Mouse (Mus musculus): ENCODE results near the gene Pax4. TPM values are rescaled to one million over a fixed set of nuclear protein-coding genes. Genes with fewer than 3 reads are reported as not detected.
A peak's percentile ranks its signal among the peaks of the same experiment; 100 is the strongest.

Pax4 gene
- polyA plus RNA-seq, 1 experiment from 2014 or later, result not detected

DNA sequence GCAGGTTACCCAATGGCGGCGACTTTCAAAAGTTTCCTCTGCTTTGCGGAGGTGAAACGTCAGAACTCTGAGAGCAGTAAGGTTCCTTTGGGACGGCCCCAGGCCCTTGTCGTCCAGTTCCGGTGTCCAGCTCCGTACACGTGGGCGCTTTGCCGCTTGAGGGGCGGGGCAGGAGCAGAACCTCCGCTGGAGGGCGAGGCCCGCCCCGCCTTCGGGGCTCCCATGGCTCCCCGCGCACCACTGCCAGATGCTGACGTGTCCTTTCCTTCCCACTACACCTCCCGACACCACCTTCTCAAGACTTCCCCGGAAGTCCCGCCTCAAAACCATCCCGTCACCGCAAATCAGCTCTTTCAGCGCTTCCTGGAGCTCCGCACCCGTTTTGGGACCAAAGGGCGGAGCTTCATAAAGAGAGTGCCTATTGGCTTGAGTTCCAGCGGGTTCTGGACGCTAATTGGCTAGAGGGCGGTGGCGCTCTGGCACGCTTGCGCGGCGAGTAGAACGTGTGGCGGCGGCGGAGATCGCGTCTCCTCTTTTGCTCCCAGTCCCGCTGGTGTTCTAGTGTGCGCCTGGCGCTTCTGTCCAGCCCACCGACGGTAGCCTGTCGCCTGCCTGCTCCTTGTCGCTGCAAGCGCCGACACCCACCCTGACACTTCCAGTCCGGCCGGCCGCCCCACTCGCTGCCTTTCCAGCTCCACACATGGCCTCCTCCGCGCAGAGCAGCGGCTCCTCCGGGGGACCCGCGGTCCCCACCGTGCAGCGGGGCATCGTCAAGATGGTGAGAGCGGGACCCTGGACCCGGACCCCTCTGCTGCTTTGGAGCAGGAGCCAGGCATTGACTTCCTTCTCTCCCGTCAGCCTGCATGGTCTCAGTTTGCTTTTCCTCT, 31.0 kb upstream of the Pax4 start:
- H3K36me3 ChIP-seq, result no peaks in the 10 kb centered on the region
- H3K4me3 ChIP-seq (replicated peaks), result peak overlapping the region; percentile 93
- peak overlapping the region; percentile 85 for H3K27ac ChIP-seq (replicated peaks)
- no peaks in the 10 kb centered on the region for H3K9me3 ChIP-seq (replicated peaks)
- WGBS, result under 1% methylated on average over 68 of the region's 68 CpGs
- peak overlapping the region; percentile 70 for H3K4me2 ChIP-seq (replicated peaks)
- H3K4me1 ChIP-seq, result peaks cover 40% of the 10 kb centered on the region
- H3K27me3 ChIP-seq, result no peaks in the 10 kb centered on the region
- ATAC-seq (ENCODE audit: insufficient number of reproducible peaks, low FRiP score, low TSS enrichment, low read depth), result peak; percentile 99
- H3K9ac ChIP-seq, result peak overlapping the region; percentile 77

DNA sequence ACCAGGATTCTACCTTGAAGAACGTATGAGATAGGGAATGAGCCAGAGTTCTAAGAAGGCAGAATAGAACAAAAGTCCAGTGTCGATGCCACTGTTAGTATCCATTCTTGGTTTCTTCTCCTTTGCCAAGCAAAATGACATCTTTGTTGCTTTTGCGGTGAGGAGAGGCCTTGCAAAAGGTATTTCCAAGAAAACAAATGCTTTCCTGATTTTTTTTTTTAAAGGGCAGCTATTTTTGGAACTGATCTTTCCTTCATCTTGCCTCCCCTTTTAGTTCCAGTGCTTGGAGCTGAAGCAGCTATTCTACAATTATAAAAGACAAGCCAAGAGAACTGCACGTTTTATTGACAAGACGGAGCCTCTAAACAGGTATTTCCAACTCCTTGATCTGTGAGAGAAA, 25.7 kb upstream of the Pax4 start, which contains the start of gene Snd1:
Snd1 (plus strand) TSS at position 301 of the 400 bp plus-strand sequence.
- Histone ChIP-seq H3K4me3 (replicated peaks) (no peak within 1 kb of the TSS), H3K27me3 (no peaks in the 10 kb centered on the region), H3K36me3 (no peaks in the 10 kb centered on the region), H3K4me1 (peaks cover 4% of the 10 kb centered on the region; the same call in 1 of the 2 replicates), H3K4me2 (replicated peaks) (no peak within 1 kb of the TSS), H3K9ac (no peak within 1 kb of the TSS), H3K27ac (replicated peaks) (no peak within 1 kb of the TSS), H3K9me3 (replicated peaks) (no peaks in the 10 kb centered on the region)
- ATAC-seq (ENCODE audit: insufficient number of reproducible peaks, low FRiP score, low TSS enrichment, low read depth), result no peak
- 83% methylated on average over 5 of the region's 5 CpGs for WGBS

DNA sequence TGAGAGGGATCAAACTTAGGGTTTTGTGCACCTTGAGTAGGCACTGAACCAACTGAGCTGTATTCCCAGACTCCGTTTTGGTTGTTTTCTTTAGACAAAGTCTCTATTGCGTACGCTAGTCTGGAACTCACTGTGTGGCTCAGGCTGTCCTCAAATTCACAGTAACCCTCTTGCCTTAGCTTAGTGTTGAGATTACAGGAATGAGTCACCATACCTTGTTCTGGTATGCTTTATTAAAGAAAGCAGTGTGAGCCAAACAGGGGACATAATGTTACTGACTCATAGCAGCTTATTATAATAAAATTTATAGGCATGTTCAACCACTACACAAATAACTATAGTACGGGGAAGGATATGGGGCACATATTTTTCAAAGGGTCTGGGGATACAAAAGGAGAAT, 25.1 kb upstream of the Pax4 start:
- H3K27ac ChIP-seq (replicated peaks), result no peak overlapping the region
- no peak overlapping the region for H3K4me3 ChIP-seq (replicated peaks)
- no peaks in the 10 kb centered on the region for H3K27me3 ChIP-seq
- H3K9ac ChIP-seq, result no peak overlapping the region
- no peaks in the 10 kb centered on the region for H3K9me3 ChIP-seq (replicated peaks)
- H3K4me1 ChIP-seq, result peaks cover 2% of the 10 kb centered on the region; the same call in 1 of the 2 replicates
- no peak overlapping the region for H3K4me2 ChIP-seq (replicated peaks)
- 82% methylated on average over 4 of the region's 4 CpGs for WGBS
- H3K36me3 ChIP-seq, result no peaks in the 10 kb centered on the region
- ATAC-seq (ENCODE audit: insufficient number of reproducible peaks, low FRiP score, low TSS enrichment, low read depth), result no peak

DNA sequence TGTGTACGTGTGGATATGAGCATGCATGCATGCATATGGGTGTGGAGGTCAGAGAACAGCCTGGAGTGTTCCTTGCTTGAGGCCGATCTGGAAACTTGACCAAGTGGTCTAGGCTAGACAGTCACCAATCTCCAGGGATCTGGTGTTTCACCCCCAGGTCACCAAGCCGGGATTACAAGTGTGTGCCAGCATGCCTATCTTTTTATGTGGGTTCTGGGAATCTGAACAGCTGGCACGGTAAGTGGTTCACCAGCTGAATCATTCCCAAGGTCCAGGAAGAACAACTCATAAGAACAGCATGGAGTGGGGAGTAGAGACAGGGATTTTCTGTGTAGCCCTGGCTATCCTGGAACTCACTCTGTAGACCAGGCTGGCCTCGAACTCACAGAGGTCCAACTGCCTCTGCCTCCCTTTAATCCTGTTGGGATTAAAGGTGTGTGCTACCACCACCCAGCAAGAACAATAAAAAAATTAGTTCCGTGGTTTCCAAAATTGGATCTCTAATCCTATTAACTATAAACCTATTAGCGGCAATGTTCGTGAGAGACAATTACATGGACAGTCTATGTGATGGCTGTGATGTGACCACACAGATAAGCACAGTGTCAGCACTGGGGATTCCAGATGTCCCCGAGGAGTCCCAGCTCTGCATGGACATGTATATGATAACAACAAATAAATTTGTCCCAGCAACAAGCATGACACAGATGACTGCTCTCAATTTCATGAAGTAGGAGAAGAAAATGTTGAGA, 22.3 kb upstream of the Pax4 start:
- WGBS, result 78% methylated on average over 9 of the region's 9 CpGs
- Histone ChIP-seq H3K4me3 (replicated peaks) (no peak overlapping the region), H3K36me3 (no peaks in the 10 kb centered on the region), H3K4me2 (replicated peaks) (no peak overlapping the region), H3K27ac (replicated peaks) (no peak overlapping the region), H3K9ac (no peak overlapping the region), H3K9me3 (replicated peaks) (no peaks in the 10 kb centered on the region), H3K27me3 (no peaks in the 10 kb centered on the region), H3K4me1 (no peaks in the 10 kb centered on the region)
- ATAC-seq (ENCODE audit: insufficient number of reproducible peaks, low FRiP score, low TSS enrichment, low read depth), result no peak

DNA sequence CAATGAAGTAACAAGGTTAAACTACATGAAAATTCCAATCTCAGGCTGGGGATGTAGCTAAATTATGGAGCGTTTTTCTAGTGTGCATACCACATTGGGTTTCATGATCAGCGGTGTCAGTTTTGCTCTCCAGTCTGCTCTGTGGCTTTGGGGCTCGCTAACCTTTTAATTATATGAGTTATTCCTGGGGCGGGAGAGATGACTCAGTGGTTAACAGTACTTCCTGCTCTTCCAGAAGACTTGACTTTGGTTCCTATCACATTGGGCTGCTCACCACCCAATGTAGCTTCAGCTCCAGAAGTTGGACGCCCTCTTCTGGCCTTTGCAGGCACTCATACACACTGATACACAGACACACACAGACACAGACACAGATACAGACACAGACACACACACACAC, 21.5 kb upstream of the Pax4 start:
- Histone ChIP-seq H3K4me2 (replicated peaks) (no peak overlapping the region), H3K27ac (replicated peaks) (no peak overlapping the region), H3K4me1 (no peaks in the 10 kb centered on the region), H3K27me3 (no peaks in the 10 kb centered on the region), H3K9me3 (replicated peaks) (no peaks in the 10 kb centered on the region), H3K9ac (no peak overlapping the region), H3K36me3 (no peaks in the 10 kb centered on the region), H3K4me3 (replicated peaks) (no peak overlapping the region)
- no peak for ATAC-seq (ENCODE audit: insufficient number of reproducible peaks, low FRiP score, low TSS enrichment, low read depth)
- WGBS, result 76% methylated on average over 5 of the region's 5 CpGs

DNA sequence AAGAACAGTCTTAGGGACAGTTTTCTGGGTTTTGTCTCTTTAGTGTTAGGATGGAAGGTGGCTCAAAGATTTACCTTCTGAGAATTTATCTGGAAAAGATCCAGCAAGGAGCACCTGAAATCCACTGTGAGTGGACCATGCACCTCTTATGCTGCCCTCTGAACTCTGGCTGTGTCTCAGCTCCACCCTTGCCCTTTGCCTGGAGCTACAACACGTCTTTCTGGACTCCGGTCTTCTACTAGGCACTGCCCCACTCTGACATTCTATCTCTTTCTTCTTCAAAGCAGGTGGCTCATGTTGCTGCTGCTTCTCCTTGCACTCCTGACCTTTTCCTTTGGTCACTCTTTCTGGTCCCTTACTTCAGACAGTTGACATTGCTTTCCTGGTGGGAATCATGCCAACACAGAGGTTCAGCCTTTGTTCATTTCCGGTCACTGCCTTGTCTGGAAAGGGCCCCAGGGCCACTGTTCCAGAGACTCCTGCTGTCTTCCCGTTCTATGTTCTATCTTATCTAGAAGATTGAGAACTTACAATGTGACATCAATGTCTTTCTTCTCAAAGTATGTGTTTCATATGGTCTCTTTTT, 21.0 kb upstream of the Pax4 start:
- H3K4me1 ChIP-seq, result no peaks in the 10 kb centered on the region
- H3K27ac ChIP-seq (replicated peaks), result no peak overlapping the region
- no peaks in the 10 kb centered on the region for H3K27me3 ChIP-seq
- H3K9me3 ChIP-seq (replicated peaks), result no peaks in the 10 kb centered on the region
- H3K4me3 ChIP-seq (replicated peaks), result no peak overlapping the region
- no peak for ATAC-seq (ENCODE audit: insufficient number of reproducible peaks, low FRiP score, low TSS enrichment, low read depth)
- 56% methylated on average over 4 of the region's 4 CpGs for WGBS
- no peak overlapping the region for H3K9ac ChIP-seq
- no peak overlapping the region for H3K4me2 ChIP-seq (replicated peaks)
- no peaks in the 10 kb centered on the region for H3K36me3 ChIP-seq

DNA sequence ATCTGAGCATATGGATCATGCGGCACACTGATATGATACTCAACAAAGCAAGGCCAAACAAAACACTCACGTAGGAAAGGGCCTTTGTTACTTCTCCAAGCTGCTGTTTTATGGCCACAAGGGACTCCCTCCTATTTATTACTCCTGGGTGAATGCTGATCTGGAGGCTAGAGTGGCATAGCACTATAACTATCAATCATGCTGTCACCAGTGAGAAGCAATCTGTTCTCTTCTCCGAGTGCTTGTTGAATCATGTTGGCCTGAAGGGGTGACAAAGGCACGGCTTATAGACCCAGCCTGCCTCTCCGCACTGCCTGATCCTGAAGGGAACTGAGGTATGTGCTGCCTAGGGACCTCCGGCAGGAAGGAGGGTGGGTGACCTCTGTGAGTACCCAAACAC, 15.5 kb upstream of the Pax4 start:
- H3K9ac ChIP-seq, result no peak overlapping the region
- no peak overlapping the region for H3K4me2 ChIP-seq (replicated peaks)

DNA sequence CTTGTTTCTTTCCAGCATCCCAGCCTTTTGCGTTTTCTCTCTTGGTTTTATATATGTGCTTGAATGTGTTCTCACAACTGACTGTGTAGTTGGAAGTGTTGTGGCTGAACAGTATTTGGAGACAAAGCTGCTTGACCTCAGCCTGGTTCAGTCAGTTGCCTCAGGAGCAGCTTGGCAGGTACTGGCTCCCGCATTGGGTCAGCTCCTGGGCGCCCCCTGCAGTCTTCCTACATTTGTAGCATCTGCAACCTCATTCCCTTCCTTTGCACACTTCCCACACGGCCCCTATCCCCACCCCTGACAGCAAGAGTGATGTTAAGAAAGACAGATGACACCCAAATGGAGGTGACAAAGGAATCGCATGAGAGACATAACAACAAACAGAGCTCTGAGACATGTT, 11.4 kb upstream of the Pax4 start:
- 9% methylated on average over 5 of the region's 5 CpGs for WGBS
- no peak for ATAC-seq (ENCODE audit: insufficient number of reproducible peaks, low FRiP score, low TSS enrichment, low read depth)
- H3K27me3 ChIP-seq, result no peaks in the 10 kb centered on the region

More for the DNA sequence above, 15.5 kb upstream of the Pax4 start:
- ATAC-seq (ENCODE audit: insufficient number of reproducible peaks, low FRiP score, low TSS enrichment, low read depth), result no peak
- no peaks in the 10 kb centered on the region for H3K4me1 ChIP-seq
- H3K9me3 ChIP-seq (replicated peaks), result no peaks in the 10 kb centered on the region
- no peak overlapping the region for H3K4me3 ChIP-seq (replicated peaks)
- no peaks in the 10 kb centered on the region for H3K27me3 ChIP-seq
- no peaks in the 10 kb centered on the region for H3K36me3 ChIP-seq
- WGBS, result 52% methylated on average over 6 of the region's 6 CpGs
- no peak overlapping the region for H3K27ac ChIP-seq (replicated peaks)

DNA sequence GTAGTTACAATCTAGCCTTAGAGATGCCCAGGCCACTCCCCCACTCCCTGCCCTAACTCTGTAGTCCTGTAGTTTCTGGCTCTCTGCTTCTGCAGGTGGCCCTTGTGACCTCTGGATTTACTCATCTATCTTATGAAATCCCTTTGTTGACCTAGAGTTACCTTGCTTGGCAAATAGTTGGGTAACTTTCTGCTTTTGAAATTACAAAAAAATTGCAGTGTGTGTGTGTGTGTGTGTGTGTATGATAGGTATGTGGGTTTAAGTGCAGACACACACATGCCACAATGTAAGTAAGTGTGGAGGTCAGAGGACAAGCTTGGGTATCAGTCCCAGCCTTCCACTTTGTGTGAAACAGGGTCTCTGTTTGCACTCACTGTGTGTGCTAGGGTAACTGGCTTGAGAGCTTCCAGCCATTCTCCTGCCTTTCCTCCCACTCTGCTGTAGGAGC, 10.1 kb upstream of the Pax4 start:
- H3K9me3 ChIP-seq (replicated peaks), result no peaks in the 10 kb centered on the region
- no peaks in the 10 kb centered on the region for H3K36me3 ChIP-seq
- H3K27ac ChIP-seq (replicated peaks), result no peak overlapping the region
- no peak for ATAC-seq (ENCODE audit: insufficient number of reproducible peaks, low FRiP score, low TSS enrichment, low read depth)
- H3K4me3 ChIP-seq (replicated peaks), result no peak overlapping the region
- no peak overlapping the region for H3K9ac ChIP-seq
- H3K27me3 ChIP-seq, result no peaks in the 10 kb centered on the region
- H3K4me1 ChIP-seq, result no peaks in the 10 kb centered on the region
- no peak overlapping the region for H3K4me2 ChIP-seq (replicated peaks)

More for the DNA sequence above, 11.4 kb upstream of the Pax4 start:
- H3K9me3 ChIP-seq (replicated peaks), result no peaks in the 10 kb centered on the region
- H3K9ac ChIP-seq, result no peak overlapping the region
- H3K27ac ChIP-seq (replicated peaks), result no peak overlapping the region
- no peak overlapping the region for H3K4me2 ChIP-seq (replicated peaks)
- no peak overlapping the region for H3K4me3 ChIP-seq (replicated peaks)
- no peaks in the 10 kb centered on the region for H3K36me3 ChIP-seq
- H3K4me1 ChIP-seq, result no peaks in the 10 kb centered on the region

DNA sequence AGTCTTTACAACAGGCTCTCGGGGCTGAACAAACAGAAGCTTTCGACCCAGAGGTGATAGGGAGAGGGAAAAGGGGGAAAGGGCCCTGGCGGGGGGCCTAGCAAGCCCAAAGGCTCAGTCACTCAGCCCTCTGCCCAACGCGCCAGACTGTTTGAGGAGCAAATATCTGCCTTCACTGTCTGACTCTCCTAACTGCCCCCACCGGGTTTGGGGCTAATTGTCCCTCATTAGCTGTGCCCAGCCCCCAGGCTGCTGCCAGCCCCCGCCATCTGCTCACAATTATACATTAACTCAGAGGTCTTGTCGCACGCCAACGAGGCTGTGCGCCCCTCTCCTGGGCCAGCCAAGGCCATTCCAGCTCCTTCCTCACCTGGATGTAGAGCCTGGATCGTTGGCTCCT, 1.8 kb upstream of the Pax4 start:
- H3K4me3 ChIP-seq (replicated peaks), result no peak overlapping the region
- no peak overlapping the region for H3K9ac ChIP-seq
- WGBS, result under 1% methylated on average over 12 of the region's 12 CpGs
- no peaks in the 10 kb centered on the region for H3K36me3 ChIP-seq
- peaks cover 35% of the 10 kb centered on the region for H3K27me3 ChIP-seq
- H3K4me1 ChIP-seq, result 0 out of 2 replicates have a peak, but pooled peaks cover 3% of the 10 kb centered on the region
- H3K9me3 ChIP-seq (replicated peaks), result no peaks in the 10 kb centered on the region
- no peak overlapping the region for H3K27ac ChIP-seq (replicated peaks)
- no peak for ATAC-seq (ENCODE audit: insufficient number of reproducible peaks, low FRiP score, low TSS enrichment, low read depth)
- no peak overlapping the region for H3K4me2 ChIP-seq (replicated peaks)

DNA sequence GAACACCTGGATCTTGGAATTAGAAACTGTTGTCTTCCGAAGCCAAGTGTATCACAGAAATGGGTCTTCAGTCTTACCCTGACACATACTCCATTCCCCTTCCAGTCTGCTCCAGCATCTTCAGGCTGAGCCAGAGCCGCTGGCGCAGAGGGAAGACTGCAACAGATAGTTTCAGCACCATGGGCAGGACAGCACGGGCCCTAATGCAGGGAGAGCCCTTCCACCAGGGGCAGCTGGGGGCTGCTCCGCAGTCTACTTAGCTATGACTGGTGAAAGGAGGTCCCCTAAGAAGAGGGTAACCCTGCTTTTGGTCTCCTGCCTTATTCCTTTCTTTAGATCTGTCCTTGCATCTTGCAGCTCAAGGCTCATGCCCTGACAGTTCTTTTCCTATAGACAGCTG, 1.3 kb upstream of the Pax4 start:
- H3K27ac ChIP-seq (replicated peaks), result no peak overlapping the region
- no peak overlapping the region for H3K4me3 ChIP-seq (replicated peaks)
- no peaks in the 10 kb centered on the region for H3K9me3 ChIP-seq (replicated peaks)
- no peak overlapping the region for H3K4me2 ChIP-seq (replicated peaks)
- H3K36me3 ChIP-seq, result no peaks in the 10 kb centered on the region
- H3K4me1 ChIP-seq, result 0 out of 2 replicates have a peak, but pooled peaks cover 3% of the 10 kb centered on the region
- no peak overlapping the region for H3K9ac ChIP-seq
- 11% methylated on average over 5 of the region's 5 CpGs for WGBS
- no peak for ATAC-seq (ENCODE audit: insufficient number of reproducible peaks, low FRiP score, low TSS enrichment, low read depth)
- peaks cover 35% of the 10 kb centered on the region for H3K27me3 ChIP-seq

Data from embryonic facial prominence, embryonic 15.5 days (tissue).